Mouse (Mus musculus): Measurements from ENCODE around the gene Bcl2l15.

DNA sequence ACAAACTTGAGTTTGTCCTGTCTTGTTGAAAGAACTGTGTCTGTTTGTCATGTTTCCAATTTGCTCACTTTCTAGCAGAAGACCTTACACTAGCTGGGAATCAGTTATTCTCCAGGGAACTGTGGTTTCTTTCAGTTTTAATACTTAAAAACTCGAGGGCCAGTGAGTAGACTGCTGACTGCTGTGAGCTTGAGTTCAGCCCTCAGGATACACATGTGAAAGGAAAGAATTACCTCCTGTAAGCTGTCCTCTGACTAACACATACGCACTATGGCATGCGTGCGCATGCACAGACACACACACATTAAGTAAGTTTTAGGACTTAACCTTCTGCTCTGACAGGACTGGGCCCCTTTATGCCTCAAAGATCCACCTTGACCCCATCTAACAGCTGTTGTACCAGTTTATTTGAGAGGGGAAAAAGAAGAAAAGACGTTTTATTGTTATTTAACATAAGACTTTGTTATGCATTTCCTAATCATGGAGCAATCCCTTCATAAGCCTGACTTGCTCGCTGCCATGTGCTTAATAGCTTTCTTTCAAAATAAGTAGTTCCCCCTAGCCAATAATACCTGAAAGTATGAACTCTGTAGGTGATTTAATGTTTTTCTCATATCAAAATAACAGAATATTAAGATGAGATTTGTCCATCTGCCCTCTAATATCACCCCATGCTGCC lies 3.0 kb downstream of the Bcl2l15 start:
- TF ChIP-seq POLR2A (IDR thresholded peaks at IDR 0.05; ENCODE audit: insufficient read depth, low read depth, low read length) (no peak), CTCF (IDR thresholded peaks at IDR 0.05; ENCODE audit: insufficient read depth, low read depth, low read length) (no peak)

Measured in olfactory bulb, adult 2 months (tissue).